Mouse (Mus musculus) common myeloid progenitor, adult 5-6 weeks (primary cell): ENCODE measurements around the gene Ddx5. TPM values are rescaled to one million over a fixed set of nuclear protein-coding genes. Genes with fewer than 3 reads are reported as not detected.

Source experiments
- ATAC-seq: replicated peaks from 2 replicates; pipeline ENCODE4 v1.8.0; 2016; ENCODE audit warnings: low read depth, mild to moderate bottlenecking, moderate TSS enrichment, inconsistent platforms; ENCODE audit not compliant: poor library complexity, severe bottlenecking
- total RNA-seq: library from RNA; stranded (forward); fragments of 200-1000, 187-1606 nt; gene quantifications from 2 replicates; pipeline ENCODE4 v1.2.3, GENCODE M21; 2017

Ddx5 gene
- total RNA-seq, 1 experiment from 2014 or later, result 1,558 TPM

- no peak for ATAC-seq
These were observed 52.4 kb downstream of the Ddx5 start for GRCm38 (mm10) chr11:106736614-106737013.

GRCm38 (mm10) chr11:106730714-106731113 is 58.3 kb downstream of the Ddx5 start:
- no peak for ATAC-seq

Other genes starting within 250 kb of the Ddx5 start
- gene Tex2, start 175.8 kb downstream of the Ddx5 start, total RNA-seq, result 44.1 and 54.8 TPM in 2 replicates
- gene Pecam1, start 38.6 kb downstream of the Ddx5 start, total RNA-seq, result 42.0 and 56.8 TPM in 2 replicates
- 54.7 and 67.1 TPM in 2 replicates for gene Milr1, start 38.0 kb downstream of the Ddx5 start, total RNA-seq
- gene Polg2, start 9.6 kb downstream of the Ddx5 start, total RNA-seq, result 12.6 and 16.8 TPM in 2 replicates
- gene Cep95, start 67 bp upstream of the Ddx5 start, total RNA-seq, result 17.6 and 17.7 TPM in 2 replicates
- gene Smurf2, start 131.5 kb upstream of the Ddx5 start, total RNA-seq, result 26.2 and 30.2 TPM in 2 replicates
- 199 and 201 TPM in 2 replicates for gene Kpna2, start 210.4 kb upstream of the Ddx5 start, total RNA-seq
- 2.1 TPM in 1 of 2 replicates, not detected in the other for gene 1810010H24Rik, start 236.5 kb upstream of the Ddx5 start, total RNA-seq